Mouse (Mus musculus) cerebellum, adult 9-10 months (tissue): Measurements from ENCODE around the gene Fkrp.

Experiments used
- DNase-seq: peaks from one replicate; pipeline ENCODE4 v3.0.0; 2022

Gene Fkrp

DNA sequence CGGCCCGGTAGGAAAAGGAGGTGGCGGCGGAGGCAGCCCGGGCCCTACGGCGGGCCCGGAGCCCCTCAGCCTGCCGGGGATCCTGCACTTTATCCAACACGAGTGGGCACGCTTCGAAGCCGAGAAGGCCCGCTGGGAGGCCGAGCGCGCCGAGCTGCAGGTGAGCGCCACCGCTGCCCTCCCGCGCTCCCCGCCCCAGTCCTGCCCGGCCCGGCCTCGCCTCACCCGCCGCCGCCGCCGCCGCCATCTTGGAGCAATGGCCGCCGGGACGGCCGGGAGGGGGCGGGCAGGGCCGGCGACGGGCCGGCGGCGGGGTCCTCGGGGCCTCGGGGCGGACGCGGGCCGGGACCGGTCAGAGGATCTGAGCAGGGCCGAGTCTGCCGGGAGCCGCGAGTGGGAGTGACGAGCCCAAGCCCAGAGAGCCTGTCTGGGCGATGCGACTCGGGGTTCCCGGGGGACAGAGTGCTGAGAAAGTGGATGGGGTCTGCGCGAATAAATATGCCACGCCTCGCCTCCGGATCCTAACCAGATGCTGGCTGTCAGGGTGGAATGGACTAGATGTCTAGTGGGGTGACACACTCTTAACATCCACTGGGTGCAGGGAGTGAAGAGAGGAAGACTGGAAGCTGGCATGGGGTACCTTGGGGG, at the start of gene Fkrp:
TSS of gene Fkrp (minus strand) at position 258 of the 648 bp plus-strand sequence.
- peak; percentile 68 for DNase-seq

DNA sequence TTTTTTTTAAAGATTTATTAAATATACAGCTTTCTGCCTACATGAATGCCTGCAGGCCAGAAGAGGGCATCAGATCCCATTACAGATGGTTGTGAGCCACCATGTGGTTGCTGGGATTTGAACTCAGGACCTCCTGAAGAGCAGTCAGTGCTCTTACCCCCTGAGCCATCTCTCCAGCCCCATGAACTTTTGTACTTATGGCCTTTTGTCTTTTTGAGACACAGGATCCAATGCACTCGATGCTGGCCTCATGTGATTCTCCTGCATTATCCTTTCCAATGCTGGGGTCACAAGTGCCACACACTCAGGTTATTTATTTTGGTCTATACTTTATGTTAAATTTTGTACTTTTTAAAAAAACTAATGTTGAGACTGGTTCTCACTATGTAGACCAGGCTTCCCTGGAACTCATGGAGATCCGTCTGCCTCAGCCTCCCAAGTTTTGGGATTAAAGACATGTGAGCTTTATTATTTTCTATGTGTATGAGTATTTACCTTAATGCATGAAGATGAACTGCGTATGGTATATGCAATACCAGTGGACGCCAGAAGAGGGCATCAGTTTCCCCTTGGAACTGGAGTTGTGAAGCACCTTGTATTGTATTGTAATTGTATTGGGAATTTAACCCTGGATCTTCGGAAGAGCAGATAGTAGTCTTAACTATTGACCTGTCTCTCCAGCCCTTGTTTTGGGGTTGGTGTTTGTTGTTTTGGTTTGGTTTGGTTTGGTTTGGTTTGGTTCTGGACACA, 43.5 kb upstream of the Fkrp start:
- DNase-seq = peak; percentile 77

DNA sequence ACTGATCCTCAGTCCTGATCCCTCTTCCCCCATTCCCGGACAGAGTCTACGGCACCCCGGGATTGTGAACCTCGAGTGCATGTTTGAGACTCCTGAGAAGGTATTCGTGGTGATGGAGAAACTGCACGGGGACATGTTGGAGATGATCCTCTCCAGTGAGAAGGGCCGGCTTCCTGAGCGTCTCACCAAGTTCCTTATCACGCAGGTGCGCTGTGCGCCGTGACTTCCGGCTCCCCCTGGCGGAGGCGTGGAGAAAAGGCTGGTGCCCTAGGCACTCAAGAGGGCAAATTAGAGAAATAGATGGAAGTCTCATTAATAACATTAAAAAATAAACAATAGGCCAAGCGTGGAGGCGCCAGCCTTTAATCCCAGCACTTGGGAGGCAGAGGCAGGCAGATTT, 41.8 kb upstream of the Fkrp start:
- DNase-seq = peak; percentile 63

DNA sequence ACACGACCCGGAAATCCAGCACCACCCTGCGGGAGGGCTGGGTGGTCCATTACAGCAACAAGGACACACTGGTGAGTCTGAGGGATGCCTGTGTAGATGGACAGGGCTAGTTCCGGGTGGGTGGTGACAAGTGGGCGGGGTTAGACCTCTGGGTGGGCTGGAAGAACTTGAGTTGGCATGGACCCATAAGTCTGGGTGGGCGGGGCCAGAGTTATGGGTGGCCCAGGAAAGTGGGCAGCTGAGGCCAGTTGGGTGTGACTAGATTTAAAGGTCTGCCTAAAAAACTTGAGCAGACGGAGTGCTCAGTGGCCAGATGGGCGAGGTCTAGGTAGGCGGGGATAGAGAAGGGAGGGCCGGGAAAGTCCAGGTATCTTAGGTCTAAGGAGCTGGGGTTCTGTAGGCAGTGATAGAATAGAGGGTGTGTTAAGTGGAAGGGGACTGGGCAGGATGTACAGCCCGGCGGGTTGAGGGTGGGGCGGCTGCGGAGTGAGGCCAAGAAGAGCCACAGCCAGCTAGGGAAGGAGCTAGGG, 36.8 kb upstream of the Fkrp start:
- no peak for DNase-seq

DNA sequence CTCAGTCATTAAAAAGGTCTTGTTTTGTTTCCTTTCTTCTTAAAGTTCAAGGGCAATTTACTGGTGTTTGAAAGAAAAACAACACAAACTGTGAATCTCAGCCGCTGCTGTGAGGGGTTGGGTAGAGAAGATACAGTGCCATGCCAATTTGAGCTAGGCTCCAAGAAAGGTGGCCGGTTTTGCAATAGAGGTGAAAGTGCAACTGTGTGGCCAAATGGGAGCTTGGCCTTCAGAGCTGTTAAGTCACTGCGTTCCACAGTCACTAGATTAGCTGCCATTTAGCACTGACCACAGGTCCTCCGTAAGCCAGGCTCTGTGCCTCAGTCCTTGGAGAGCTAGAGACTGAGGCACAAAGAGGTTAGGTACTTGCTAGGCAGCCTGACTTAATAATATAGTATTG, 35.1 kb upstream of the Fkrp start:
- DNase-seq = no peak

DNA sequence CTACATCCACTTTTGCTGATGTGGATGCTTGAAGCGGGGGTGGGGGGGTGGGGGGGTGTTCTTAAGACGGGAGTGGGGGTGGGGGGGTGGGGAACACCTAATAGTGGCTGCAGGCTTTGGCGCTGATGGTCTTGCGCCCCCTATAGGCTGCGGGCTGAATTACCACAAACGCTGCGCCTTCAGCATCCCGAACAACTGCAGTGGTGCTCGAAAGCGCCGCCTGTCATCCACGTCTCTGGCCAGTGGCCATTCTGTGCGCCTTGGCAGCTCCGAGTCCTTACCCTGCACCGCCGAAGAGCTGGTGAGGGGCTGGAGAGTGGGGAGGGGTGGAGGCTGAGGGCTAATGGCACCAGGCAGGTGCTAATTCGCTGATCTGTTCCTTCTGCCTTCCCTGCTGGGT, 32.0 kb upstream of the Fkrp start:
- peak; percentile 82 for DNase-seq

DNA sequence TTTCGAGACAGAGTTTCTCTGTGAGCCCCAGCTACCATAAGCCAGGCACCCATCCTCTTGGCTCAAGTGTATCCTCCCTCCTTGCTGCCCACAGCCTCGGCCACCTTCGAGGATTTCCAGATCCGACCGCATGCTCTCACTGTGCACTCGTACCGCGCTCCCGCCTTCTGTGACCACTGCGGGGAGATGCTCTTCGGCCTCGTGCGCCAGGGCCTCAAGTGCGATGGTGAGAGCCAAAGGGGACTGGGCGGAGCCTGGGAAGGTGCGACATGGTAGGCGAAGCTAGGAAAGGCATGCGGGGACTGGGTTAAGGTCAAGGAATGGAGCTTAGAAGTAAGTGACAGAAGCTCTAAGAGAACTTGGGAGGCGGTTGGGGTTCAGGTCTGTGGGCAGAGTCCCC, 31.0 kb upstream of the Fkrp start:
- no peak for DNase-seq

DNA sequence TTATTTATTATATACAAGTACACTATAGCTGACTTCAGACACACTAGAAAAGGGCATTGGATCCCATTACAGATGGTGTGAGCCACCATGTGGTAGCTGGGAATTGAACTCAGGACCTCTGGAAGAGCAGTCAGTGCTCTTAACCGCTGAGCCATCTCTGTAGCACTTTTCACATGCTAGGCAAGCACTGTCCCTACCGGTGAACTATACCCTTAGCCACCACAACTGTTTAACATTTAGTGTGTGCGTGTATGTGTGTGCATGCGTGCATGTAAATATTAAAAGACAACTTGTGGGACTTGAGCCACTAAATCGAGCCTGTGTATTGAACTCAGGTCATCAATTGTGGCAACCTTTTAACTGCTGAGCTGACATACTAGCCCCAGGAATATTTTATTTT, 30.2 kb upstream of the Fkrp start:
- no peak for DNase-seq

DNA sequence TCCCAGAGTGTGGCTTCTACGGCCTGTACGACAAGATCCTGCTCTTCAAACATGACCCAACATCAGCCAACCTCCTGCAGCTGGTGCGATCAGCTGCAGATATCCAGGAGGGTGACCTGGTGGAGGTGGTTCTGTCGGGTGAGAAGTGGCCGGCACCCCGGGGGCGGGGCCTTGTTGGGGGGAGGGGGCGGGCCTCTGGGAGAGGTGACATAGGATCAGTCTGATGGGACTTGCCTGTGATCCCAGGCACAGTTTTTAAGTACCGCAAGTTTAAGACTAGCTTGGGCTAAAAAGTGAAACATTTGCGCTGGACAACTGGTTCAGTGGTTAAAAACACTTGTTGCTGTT, 29.3 kb upstream of the Fkrp start:
- no peak for DNase-seq

DNA sequence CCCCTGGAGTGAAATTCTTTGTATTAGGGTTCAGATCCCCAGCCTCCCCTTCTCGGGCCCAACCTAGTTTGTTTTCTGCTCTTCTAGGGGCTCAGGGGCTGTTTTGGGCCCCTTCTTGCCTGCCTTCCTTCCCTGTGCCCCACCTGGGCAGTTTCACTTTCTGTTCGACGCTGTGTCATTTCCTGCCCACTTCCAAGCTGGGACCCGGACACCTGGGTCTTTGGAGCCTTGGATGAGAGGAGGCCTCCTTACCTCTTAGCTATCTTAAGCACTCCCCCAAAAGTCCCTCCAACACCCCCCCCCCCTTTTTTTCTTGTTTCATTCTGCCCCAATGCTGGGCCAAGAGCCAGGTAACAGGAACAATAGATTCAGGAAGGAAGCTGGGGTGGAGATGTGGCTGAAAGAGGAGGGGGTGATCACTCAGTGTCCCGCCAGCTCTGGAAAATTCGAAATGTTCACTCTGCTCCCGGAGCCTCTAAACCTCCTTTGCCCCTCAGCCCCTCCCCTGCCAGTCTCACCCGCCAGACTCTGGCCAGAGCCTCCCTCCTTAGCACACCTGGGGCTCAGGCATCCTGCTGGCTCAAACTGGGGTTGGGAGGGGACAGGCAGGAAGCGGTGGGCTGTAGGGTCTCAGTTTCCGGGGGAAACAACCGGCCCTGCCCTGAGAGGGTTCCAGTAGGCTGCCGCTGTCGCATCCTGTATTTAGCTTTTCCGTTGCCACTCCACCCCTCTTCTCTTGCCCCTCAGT, 28.7 kb upstream of the Fkrp start:
- no peak for DNase-seq

DNA sequence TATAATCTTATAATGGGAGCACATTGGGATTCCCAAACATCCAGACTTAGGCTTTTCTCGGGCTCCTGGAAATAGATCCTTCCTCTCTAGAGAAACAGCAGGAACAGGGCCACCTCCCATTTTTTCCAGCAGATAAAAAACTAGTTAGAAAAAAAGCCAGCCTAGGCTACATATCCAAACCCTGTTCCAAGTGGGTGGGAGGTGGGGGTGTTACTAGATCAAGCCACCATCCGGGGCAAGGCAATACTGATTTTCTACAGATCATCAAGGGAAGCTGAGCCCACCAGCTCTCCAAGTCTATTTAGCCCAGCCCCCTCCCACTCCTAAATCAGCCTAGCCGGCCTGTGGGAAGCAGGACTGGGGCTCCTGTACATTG, 28.2 kb upstream of the Fkrp start:
- DNase-seq = no peak

DNA sequence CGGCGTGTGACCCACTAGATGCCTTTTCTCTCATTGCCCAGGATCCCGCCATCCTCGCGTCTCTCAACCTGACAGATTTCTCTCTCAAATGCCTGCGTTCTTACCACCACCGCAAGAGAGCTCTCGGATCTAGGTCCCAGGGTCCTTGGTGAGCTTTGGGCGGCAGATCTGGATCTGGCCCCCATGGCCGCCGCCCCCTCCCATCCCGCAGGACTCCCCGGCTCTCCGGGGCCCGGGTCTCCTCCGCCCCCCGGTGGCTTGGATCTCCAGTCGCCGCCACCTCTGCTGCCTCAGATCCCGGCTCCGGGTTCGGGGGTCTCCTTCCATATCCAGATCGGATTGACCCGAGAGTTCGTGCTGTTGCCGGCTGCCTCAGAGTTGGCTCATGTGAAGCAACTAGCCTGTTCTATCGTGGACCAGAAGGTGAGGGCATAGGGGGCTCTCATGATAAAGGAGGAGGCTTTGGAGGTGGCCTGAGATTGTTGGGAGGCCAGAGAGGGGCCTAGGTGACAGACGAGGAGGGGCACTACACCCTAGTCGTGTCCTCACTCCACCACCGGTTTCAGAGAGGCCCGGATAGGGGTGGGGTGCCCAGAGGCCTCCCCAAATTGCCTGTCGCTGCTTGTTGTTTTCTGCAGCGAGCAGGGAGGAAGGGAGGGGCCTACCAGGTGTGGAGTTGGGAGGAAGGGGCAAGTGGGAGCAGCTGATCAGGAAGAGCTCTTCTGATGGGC, 27.1 kb upstream of the Fkrp start:
- DNase-seq = no peak

DNA sequence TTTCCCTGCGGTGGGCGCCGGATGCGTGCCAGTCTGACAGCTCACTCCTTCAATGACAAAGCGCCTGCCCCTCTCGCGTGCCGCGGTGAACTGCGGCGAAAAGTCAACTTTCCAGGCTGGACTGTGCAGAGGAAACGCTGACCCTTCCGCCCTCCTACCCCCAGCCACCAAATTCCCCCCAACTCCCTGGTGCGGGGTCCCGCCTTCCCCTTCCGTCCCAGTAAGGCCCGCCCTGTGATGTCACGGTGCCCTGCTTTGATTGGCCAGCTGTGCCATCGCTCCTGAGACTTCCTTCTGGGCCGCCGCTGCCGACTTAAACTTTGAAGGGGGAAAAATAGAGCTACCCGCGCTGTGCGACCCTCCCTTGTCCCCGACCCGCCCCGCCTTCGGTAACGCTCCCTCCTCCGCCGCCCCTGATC, 26.1 kb upstream of the Fkrp start, which contains the start of gene Prkd2:
TSS of gene Prkd2 (plus strand) at position 258 of the 419 bp plus-strand sequence.
- peak; percentile 86 for DNase-seq

DNA sequence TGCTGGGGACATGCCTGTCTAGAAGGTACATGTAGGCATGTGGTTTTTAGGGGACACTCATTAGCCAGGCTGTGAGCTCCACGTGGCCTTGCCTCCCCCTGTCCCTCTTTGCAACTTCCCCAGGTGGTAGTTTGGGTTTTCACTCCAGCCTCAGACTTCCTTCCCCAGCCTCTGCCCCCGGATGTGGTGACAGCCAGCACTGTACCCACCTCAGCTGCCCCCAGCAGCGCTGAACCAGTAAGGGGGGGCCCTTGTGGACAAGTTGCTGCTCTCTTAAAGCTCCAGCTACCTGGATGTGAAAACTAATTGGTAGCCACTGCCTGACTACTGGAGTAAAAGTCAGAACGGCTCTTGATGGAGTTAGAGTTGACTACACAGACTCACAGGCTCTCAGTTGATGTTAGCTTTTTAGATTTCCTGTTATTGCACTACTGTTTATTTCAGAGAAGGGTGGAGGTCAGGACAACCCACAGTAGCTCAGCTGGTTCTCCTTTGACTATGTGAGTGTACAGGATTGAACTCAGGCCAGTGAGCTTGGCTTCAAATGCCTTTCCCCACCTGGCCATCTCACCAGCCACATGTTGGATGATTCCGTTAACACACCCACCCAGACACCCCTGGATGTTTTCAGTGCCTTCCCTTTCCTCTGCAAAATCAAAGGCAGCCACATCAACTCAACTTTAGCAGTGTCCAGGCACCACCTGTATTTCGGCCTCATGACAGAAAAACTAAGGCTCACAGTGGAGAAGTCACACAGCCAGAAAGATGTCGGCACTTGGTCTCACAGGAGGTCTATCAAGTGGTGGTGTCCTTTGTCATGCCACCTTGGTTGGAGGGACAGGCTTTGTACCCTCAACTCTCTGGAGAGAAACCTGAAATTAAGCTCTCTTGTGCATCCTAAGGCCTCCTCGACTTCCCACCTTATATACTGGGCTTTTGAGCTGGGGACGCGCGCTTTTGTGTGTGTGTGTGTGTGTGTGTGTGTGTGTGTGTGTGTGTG, 25.3 kb upstream of the Fkrp start:
- DNase-seq = no peak

DNA sequence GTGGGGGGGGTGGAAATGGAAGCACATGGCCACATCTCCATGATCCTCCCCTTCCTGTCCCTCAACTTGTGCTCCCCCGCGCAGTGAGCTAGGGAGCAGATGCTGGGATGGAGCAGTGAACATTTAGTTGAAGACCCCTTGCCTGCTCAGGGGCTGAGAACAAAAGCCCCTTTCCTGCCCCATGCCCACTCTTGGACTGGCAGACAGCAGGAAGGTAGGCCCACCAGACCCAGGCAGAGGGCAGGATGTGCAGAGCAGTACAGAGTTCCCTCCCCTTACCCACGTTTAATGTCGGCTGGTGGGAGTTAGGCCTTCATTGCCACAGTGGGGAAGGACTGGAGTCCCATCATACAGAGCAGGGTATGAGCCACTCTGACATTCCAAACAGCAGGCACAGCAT, 24.5 kb upstream of the Fkrp start:
- DNase-seq = no peak

DNA sequence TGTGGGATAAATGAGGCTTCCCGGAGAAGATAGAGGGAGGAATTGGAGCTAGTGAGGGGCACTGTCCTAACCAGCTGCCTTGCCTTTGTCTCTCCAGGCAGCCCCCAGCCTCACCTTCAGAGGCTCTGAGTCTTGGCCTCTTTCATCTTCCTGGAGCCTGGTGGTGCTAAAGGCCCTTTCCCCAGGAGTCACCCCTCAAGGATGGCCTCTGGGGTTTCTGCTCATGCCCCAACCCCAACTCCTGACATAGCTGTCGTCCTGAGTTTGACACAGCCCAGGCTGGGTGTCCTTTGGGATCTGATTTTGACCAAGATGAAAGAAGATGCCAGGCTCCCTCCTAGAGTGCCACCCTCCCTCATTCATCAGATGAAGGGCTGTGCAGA, 23.6 kb upstream of the Fkrp start:
- no peak for DNase-seq

DNA sequence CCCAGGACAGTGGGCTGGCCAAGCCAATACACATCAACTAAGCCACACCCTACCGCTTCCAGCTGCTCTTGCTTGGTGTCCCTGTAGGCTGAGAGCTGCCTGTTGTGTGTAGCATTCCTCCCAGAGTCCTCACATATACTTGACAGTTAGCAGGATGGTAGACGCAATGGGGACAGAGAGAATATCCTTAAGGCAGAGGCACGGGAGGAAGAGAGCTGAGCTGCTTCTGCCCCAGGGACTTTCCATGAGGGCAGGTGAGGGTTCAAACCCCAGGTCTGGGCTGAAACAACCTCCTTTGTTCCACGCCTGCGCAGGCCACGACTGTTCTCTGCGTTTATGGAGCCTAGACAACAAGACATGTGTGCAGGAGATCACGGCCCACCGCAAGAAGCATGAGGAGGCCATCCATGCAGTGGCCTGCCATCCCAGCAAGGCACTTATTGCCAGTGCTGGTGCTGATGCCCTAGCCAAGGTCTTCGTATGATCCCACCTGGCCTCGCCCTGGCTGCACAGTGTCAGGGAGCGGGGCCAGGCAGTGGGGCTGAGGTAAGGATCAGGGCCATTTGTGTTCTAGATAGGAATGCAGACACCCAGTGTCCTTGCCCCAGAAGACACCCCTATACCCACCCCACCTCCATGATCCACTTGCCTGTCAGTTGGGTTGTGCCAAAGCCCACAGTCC, 23.0 kb upstream of the Fkrp start:
- DNase-seq = no peak

DNA sequence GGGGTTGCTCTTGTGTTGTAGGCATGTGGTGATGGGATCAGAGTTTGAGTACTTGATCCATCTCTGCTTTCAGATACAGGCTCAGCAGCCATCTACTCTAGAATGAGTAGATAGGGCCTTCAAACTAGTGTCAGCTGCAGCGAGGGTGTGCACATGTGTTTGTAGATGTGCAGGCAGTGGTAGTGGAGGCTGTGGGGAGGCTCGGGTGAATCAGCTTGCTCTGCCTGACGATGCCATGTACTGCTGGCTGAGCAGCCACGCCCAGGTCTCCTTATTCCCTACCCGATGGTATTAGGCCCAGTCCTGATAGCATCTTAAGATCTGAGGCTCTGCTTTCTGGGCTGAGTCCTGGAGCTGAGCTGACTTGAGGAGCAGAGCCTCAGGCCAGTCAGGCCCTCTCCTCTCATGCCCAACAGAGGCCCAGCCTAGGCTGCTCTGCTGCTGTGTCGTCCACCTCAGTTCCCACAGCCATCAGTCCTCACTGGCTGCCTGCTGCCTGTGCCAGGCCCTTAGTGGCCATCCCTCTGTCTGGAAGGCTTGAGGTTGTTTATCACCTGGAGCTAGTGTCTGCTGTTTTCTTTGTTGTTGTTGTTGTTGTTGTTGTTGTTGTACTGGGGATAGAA, 22.4 kb upstream of the Fkrp start:
- DNase-seq = no peak

DNA sequence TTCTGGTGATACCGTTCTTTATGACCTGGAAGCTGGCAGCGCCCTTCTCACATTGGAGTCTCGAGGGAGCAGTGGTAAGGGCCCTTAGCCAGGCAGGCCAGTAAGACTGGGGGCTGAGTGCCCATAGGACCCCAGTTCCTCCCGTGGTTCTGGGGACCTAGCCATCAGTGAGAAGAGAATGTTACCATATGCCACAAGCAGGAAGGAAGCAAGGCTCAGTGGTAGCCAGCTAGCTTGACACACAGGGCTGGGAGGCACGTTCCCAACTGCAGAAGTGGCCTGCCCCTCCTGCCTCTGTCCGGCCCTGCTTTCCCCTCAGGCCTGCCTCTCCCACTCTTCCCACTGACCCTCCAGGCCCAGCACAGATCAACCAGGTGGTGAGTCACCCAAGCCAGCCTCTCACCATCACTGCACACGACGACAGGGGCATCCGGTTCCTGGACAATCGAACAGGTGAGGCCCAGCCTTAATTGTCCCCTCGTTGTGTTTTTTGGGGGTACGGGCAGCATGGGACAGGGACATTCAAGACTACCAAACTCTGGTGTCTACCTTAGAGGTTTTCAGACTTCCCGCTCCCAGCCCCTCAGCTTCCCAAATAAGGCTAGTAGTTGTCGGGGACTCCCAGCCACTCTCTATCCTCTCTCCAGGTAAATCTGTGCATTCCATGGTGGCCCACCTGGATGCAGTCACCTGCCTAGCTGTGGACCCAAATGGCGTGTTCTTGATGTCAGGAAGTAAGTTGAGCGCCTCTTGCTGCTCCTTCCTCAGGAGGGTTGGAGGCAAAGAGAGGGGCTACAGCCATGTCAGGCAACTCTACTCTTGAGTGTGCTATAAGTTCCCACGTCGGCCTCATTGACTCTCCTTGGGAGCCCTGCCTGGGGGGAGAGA, 21.6 kb upstream of the Fkrp start:
- DNase-seq = no peak

DNA sequence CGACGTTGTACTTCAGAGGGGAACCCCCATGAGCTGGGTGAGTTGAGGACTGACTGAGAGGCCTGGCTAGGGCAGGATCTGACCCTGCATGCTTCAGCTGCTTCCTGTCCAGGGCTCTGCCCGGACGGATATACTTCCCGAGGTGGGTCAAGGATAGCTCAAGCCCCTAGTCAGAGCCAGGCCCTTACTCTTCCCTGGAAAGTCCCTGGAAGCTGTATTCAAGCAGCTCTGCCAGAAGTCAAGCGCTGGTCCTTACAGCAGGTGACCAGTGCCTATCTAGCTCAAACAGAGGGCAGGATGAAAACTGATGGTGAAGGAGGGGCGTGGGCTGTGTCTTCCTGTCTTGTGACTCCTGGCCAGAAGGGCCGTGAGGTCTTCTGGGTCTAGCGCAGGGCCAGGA, 13.9 kb upstream of the Fkrp start:
- no peak for DNase-seq
